ENCODE assay signal across 7 mouse cellular contexts in the genomic region with DNA sequence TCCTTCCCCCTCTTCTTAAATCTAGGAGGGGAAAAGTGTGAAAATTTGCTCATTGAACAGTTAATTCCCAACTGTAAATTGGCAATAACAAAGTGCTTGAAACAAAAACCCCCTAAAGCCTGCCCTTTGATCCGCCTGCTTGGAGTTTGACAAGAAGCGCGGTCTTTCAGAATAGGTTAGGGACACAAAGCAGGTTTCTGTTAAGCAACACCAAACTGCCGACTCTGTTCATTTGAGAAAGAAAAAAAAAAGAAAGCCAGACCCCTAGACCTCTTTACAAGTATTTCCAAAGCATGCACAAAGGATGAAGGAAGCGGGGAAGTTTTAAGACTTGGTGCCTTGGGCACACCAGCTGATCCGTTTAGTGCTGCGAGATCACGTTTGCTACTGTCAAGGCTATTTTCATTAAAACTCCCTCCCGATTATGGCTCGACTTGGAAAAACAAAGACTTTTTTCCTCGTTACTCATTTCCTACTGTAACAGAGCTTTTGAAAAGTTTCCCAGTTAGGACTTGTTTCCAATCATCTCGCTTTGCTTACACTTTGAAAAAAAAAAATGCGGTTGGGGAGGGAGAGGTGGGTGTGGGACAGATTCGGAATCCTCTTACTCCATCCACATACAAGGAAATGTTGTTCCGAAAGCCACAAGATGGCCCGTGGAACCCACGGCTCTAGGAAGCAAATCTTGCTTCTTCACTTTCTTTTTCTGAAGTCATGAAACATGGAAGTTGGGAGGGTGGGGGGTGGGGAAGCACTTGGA. TPM values are rescaled to one million over a fixed set of nuclear protein-coding genes. Genes with fewer than 3 reads are reported as not detected.
A peak's percentile ranks its signal among the peaks of the same experiment; 100 is the strongest.
DNase-seq lines count a peak whose midpoint lies in the region; ATAC-seq and TF ChIP-seq lines count a peak whose summit lies in the region.

No protein-coding gene starts in this region.

- no peak for TF ChIP-seq CTCF in MEL (IDR thresholded peaks at IDR 0.05 in 2 of 3, conservative IDR thresholded peaks at IDR 0.05 in 1 of 3; ENCODE audit: control insufficient read depth in 1 of 3, insufficient read depth in 1 of 3, low read depth in 2 of 3, low read length in 3 of 3, poor library complexity in 1 of 3, severe bottlenecking in 1 of 3)

- H3K9ac ChIP-seq in MEL (ENCODE audit: control insufficient read depth, low read depth, low read length, poor library complexity, severe bottlenecking), result peak overlapping the region; percentile 94
- peak overlapping the region; percentile 85 for H3K9ac ChIP-seq in liver, embryonic 11.5 days (ENCODE audit: low read depth, low read length)

- H3K36me3 ChIP-seq in MEL (ENCODE audit: control insufficient read depth in 1 of 2, insufficient read depth in 2 of 2, low read length in 2 of 2), result peaks cover 15 to 22% of the 10 kb centered on the region in 2 experiments
- H3K36me3 ChIP-seq in liver, embryonic 11.5 days (ENCODE audit: control insufficient read depth, insufficient read depth, low read length), result peaks cover 4% of the 10 kb centered on the region; the same call in 1 of the 2 replicates

- TF ChIP-seq POLR2A in MEL (IDR thresholded peaks at IDR 0.05; ENCODE audit: control insufficient read depth in 1 of 2, insufficient read depth in 1 of 2, low read depth in 1 of 2, low read length in 2 of 2, poor library complexity in 1 of 2), result no peak

- H3K4me3 ChIP-seq in MEL (ENCODE audit: control insufficient read depth in 1 of 2, insufficient read depth in 1 of 2, low read depth in 2 of 2, low read length in 2 of 2), result peak overlapping the region; percentile 79 to 99
- H3K4me3 ChIP-seq in liver, embryonic 11.5 days (ENCODE audit: low read depth, low read length), result peak overlapping the region; percentile 72

- DNase-seq in MEL (ENCODE audit: low read depth, low spot score), result peak; percentile 44
- DNase-seq in embryo, embryonic 10 days (ENCODE audit: low spot score), result peak; percentile 69
- DNase-seq in heart, postnatal 14 days, result peak; percentile 10 to 20
- no peak for DNase-seq in liver, embryonic 11.5 days (ENCODE audit: low spot score)
- DNase-seq in skeletal muscle tissue, adult 2 months (ENCODE audit: low read depth, low spot score), result peak; percentile 32
- DNase-seq in left cerebral cortex, adult 8-10 months (ENCODE audit: low spot score in 2 of 2), result no peak
- DNase-seq in yolk sac, embryonic 10.5 days (ENCODE audit: low spot score), result no peak

- H3K79me2 ChIP-seq in MEL (ENCODE audit: control insufficient read depth, insufficient read depth, low read length, poor library complexity), result peaks cover 52% of the 10 kb centered on the region

- no peak for TF ChIP-seq RAD21 in MEL (IDR thresholded peaks at IDR 0.05; ENCODE audit: low read depth, low read length)

- 0 out of 4 replicates have a peak, but pooled peaks of 1 of the 2 experiments have one; percentile 18 for TF ChIP-seq EP300 in MEL (IDR thresholded peaks at IDR 0.05; ENCODE audit: low read depth in 1 of 2, low read length in 2 of 2)

- ATAC-seq in liver, embryonic 11.5 days (replicated peaks; ENCODE audit: low FRiP score), result no peak

- H3K27me3 ChIP-seq in MEL (ENCODE audit: control insufficient read depth in 1 of 2, insufficient read depth in 2 of 2, low read length in 2 of 2), result no peaks in the 10 kb centered on the region
- H3K27me3 ChIP-seq in liver, embryonic 11.5 days (replicated peaks; ENCODE audit: control insufficient read depth, insufficient read depth, low read length), result 0 out of 2 replicates have a peak, but pooled peaks cover 7% of the 10 kb centered on the region

- WGBS in liver, embryonic 11.5 days, result 3% methylated on average over 17 of the region's 17 CpGs

- peak overlapping the region; percentile 47; the same call in 1 of the 2 replicates for H3K27ac ChIP-seq in MEL (ENCODE audit: control insufficient read depth, low read depth, low read length)
- peak overlapping the region; percentile 43; the same call in 1 of the 2 replicates for H3K27ac ChIP-seq in liver, embryonic 11.5 days (ENCODE audit: low read depth, low read length)

- intact Hi-C loops in heart, postnatal 14 days (cut with DNase I), result loop anchor here (5.0 kb wide), 1 partner anchor 334 kb away; a partner anchor contains a TSS

- peak overlapping the region; percentile 99 for H3K4me2 ChIP-seq in liver, embryonic 11.5 days

- H3K9me3 ChIP-seq in MEL (replicated peaks; ENCODE audit: insufficient read depth, low read length), result no peaks in the 10 kb centered on the region
- H3K9me3 ChIP-seq in liver, embryonic 11.5 days (ENCODE audit: control insufficient read depth, low read length), result no peaks in the 10 kb centered on the region

- peaks cover 12 to 19% of the 10 kb centered on the region in 2 experiments; a peak in 3 of 4 replicates for H3K4me1 ChIP-seq in MEL (ENCODE audit: control insufficient read depth in 1 of 2, insufficient read depth in 2 of 2, low read length in 2 of 2)
- H3K4me1 ChIP-seq in liver, embryonic 11.5 days (replicated peaks; ENCODE audit: control insufficient read depth, insufficient read depth, low read length), result no peaks in the 10 kb centered on the region; the same call in 1 of the 2 replicates

TF ChIP-seq in MEL, 35 proteins besides CTCF, POLR2A, EP300 and RAD21:
- TF ChIP-seq ZMIZ1 (IDR thresholded peaks at IDR 0.05; ENCODE audit: low read depth, low read length) (no peak), BHLHE40 (IDR thresholded peaks at IDR 0.05; ENCODE audit: borderline replicate concordance, low read depth, low read length) (0 out of 2 replicates have a peak, but pooled peaks have one; percentile 12), E2F4 (IDR thresholded peaks at IDR 0.05; ENCODE audit: borderline replicate concordance, low read depth, low read length) (no peak), ETS1 (IDR thresholded peaks at IDR 0.05; ENCODE audit: low read depth, low read length) (no peak), NELFE (IDR thresholded peaks at IDR 0.05; ENCODE audit: low read depth, low read length) (no peak), ZC3H11A (IDR thresholded peaks at IDR 0.05; ENCODE audit: low read depth, low read length) (no peak), UBTF (IDR thresholded peaks at IDR 0.05; ENCODE audit: borderline replicate concordance, insufficient read depth, low read depth, low read length) (no peak), CHD2 (IDR thresholded peaks at IDR 0.05; ENCODE audit: low read length) (no peak), SIN3A (IDR thresholded peaks at IDR 0.05; ENCODE audit: low read length) (0 out of 2 replicates have a peak, but pooled peaks have one; percentile 67), TBP (IDR thresholded peaks at IDR 0.05; ENCODE audit: low read depth, low read length) (no peak), MXI1 (IDR thresholded peaks at IDR 0.05; ENCODE audit: low read depth, low read length) (peak; percentile 75), NRF1 (IDR thresholded peaks at IDR 0.05; ENCODE audit: insufficient read depth, low read depth, low read length, poor library complexity, severe bottlenecking) (no peak), MYB (IDR thresholded peaks at IDR 0.05; ENCODE audit: low read depth, low read length) (no peak), TAL1 (IDR thresholded peaks at IDR 0.05; ENCODE audit: low read length) (no peak), ELF1 (IDR thresholded peaks at IDR 0.05; ENCODE audit: low read depth, low read length) (no peak), ZKSCAN1 (IDR thresholded peaks at IDR 0.05; ENCODE audit: low read depth, low read length) (no peak), MEF2A (IDR thresholded peaks at IDR 0.05; ENCODE audit: extremely low read depth, insufficient replicate concordance, low read depth, low read length, poor library complexity, severe bottlenecking) (no peak), JUND (IDR thresholded peaks at IDR 0.05; ENCODE audit: low read depth, low read length) (no peak), TCF12 (IDR thresholded peaks at IDR 0.05; ENCODE audit: low read depth, low read length) (no peak), MYC (IDR thresholded peaks at IDR 0.05; ENCODE audit: low read depth, low read length) (no peak), POLR2AphosphoS2 (IDR thresholded peaks at IDR 0.05; ENCODE audit: low read length) (no peak), MAX (IDR thresholded peaks at IDR 0.05; ENCODE audit: low read length) (0 out of 2 replicates have a peak, but pooled peaks have one; percentile 13), RCOR1 (IDR thresholded peaks at IDR 0.05; ENCODE audit: low read depth, low read length) (0 out of 2 replicates have a peak, but pooled peaks have one; percentile 15), ZNF384 (IDR thresholded peaks at IDR 0.05; ENCODE audit: low read depth, low read length) (peak; percentile 35), HCFC1 (IDR thresholded peaks at IDR 0.05; ENCODE audit: low read depth, low read length) (no peak), GABPA (IDR thresholded peaks at IDR 0.05; ENCODE audit: low read depth, low read length) (no peak), MAZ (IDR thresholded peaks at IDR 0.05; ENCODE audit: low read depth, low read length) (no peak), MAFK (IDR thresholded peaks at IDR 0.05; ENCODE audit: borderline replicate concordance, low read depth, low read length) (no peak), USF1 (IDR thresholded peaks at IDR 0.05; ENCODE audit: low read depth, low read length) (no peak)

RNA-seq across cellular contexts. Expression of a gene that starts 5.4 kb away (rescaled TPM):
- 9.1 and 10.9 TPM in 2 replicates for total RNA-seq in MEL (2012; rRNA removed)
- polyA plus RNA-seq in MEL (2012; ENCODE audit: insufficient read depth in 1 of 2, insufficient read length in 2 of 2, low read depth in 1 of 2, low replicate concordance in 2 of 2, missing spikeins in 1 of 2), result 10 to 100 TPM in 1 of 2 experiments, not detected in 1; 29.5 TPM
- total RNA-seq in heart, postnatal 14 days (2021), result 10 to 100 TPM in 1 of 2 experiments, 1 to 10 TPM in 1; 8.5 to 10.1 TPM
- polyA plus RNA-seq in liver, embryonic 11.5 days (2014; fragmentation: Nextera tagmentation; extraction: Ambion mirVana), result 26.6 and 30.8 TPM in 2 replicates
- total RNA-seq in left cerebral cortex, adult 8-10 months (2022), result 1 to 10 TPM; 1.9 to 4.7 (median 3.1) TPM

Comparison
In these comparisons a context has a peak if more than half of its experiments do, and no peak if none do; other contexts are left out.
1. DNase-seq: peak in MEL (single experiment), embryo, embryonic 10 days (single experiment), heart, postnatal 14 days (2 of 2) and skeletal muscle tissue, adult 2 months (single experiment); none in liver, embryonic 11.5 days (single experiment), left cerebral cortex, adult 8-10 months (0 of 2) and yolk sac, embryonic 10.5 days (single experiment).